Mouse (Mus musculus): Measurements from ENCODE around the gene Pdzk1ip1. TPM values are rescaled to one million over a fixed set of nuclear protein-coding genes. Genes with fewer than 3 reads are reported as not detected.

Gene Pdzk1ip1
- polyA plus RNA-seq (2016; fragmentation: Nextera tagmentation; extraction: Ambion mirVana) = 11.8 and 12.9 TPM in 2 replicates

DNA sequence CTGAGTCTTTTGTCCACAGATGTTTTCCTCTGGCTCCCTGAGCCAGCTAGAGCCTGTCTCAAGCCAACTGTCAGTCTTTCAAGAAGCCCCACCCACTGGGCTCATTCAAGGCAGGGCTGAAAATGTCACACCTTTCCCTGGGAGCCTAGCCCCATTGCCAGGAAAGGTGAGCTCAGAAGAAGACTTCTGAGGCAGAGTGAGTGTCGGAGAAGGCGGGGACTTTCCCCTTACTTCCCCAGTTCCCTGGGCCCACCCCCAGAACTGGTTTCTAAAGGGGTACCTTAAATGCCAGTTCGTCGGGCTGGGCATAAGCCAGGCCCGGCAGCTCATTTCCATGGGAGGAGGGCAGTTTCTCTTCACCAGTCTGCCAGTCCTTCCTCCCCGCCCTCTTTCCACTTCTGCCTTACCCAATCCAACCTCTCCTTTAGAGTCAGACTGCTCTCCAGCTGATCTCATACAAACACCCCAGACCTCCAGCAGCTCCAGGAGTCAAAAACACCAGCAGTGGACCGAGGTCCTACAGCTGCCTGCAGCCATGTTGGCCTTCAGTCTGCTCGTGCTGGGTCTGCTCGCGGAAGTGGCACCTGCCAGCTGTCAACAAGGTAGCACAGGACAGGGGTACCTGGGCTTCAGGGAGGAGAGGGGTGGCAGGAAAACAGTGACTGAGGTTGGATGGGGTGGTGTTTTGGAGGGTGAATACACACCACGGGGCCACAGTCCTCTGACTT is at the start of gene Pdzk1ip1:
Gene Pdzk1ip1 (plus strand): TSS at position 98 of the 728 bp plus-strand sequence.
- no peak within 1 kb of the TSS for H3K27ac ChIP-seq (replicated peaks)
- no peak within 1 kb of the TSS for H3K4me2 ChIP-seq (replicated peaks)
- H3K4me1 ChIP-seq = no peaks in the 10 kb centered on the region
- ATAC-seq (ENCODE audit: low FRiP score, low read depth) = no peak
- peaks cover 31% of the 10 kb centered on the region for H3K27me3 ChIP-seq
- 32% methylated on average over 11 of the region's 11 CpGs for WGBS
- H3K4me3 ChIP-seq = no peak within 1 kb of the TSS
- no peaks in the 10 kb centered on the region for H3K36me3 ChIP-seq
- no peaks in the 10 kb centered on the region for H3K9me3 ChIP-seq
- H3K9ac ChIP-seq (replicated peaks) = no peak within 1 kb of the TSS

GRCm38 (mm10) chr4:115045621-115046020 is 42.9 kb upstream of the Pdzk1ip1 start:
- H3K4me1 ChIP-seq = no peaks in the 10 kb centered on the region
- no peak overlapping the region for H3K4me2 ChIP-seq (replicated peaks)
- peaks cover 33% of the 10 kb centered on the region for H3K27me3 ChIP-seq
- no peak overlapping the region for H3K4me3 ChIP-seq
- H3K36me3 ChIP-seq = peaks cover 20% of the 10 kb centered on the region
- H3K9me3 ChIP-seq = no peaks in the 10 kb centered on the region
- no peak overlapping the region for H3K27ac ChIP-seq (replicated peaks)
- no peak for ATAC-seq (ENCODE audit: low FRiP score, low read depth)
- no peak overlapping the region for H3K9ac ChIP-seq (replicated peaks)
- 79% methylated on average over 3 of the region's 3 CpGs for WGBS

GRCm38 (mm10) chr4:115047750-115048149 is 40.8 kb upstream of the Pdzk1ip1 start:
- Histone ChIP-seq H3K4me1 (0 out of 2 replicates have a peak, but pooled peaks cover 4% of the 10 kb centered on the region), H3K27me3 (peaks cover 55% of the 10 kb centered on the region), H3K36me3 (no peaks in the 10 kb centered on the region), H3K9ac (replicated peaks) (no peak overlapping the region), H3K9me3 (no peaks in the 10 kb centered on the region), H3K4me2 (replicated peaks) (no peak overlapping the region), H3K27ac (replicated peaks) (no peak overlapping the region), H3K4me3 (no peak overlapping the region)
- WGBS = 4% methylated on average over 5 of the region's 5 CpGs
- no peak for ATAC-seq (ENCODE audit: low FRiP score, low read depth)

DNA sequence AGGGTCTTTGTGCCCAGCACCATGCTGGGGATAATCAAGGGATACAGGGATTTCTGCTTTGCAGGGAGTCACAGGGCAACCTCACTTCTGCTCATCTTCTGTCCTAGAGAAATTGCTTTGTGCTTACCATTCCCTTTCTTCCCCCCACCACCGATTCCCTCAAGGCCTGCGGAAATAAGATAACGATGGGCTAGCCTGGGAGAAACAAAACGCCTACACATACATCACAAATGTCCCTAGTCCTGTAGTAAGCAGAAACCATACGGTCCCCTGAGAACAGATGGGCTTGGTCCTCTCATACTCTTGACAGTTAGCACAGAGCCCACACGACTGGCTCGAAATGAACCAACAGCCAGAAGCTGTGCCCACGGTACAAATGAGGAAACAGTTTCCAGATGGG is 40.3 kb upstream of the Pdzk1ip1 start:
- no peak overlapping the region for H3K4me2 ChIP-seq (replicated peaks)
- 0 out of 2 replicates have a peak, but pooled peaks cover 4% of the 10 kb centered on the region for H3K4me1 ChIP-seq
- H3K27me3 ChIP-seq = peaks cover 59% of the 10 kb centered on the region
- H3K27ac ChIP-seq (replicated peaks) = no peak overlapping the region
- no peaks in the 10 kb centered on the region for H3K36me3 ChIP-seq
- H3K4me3 ChIP-seq = no peak overlapping the region
- WGBS = 74% methylated on average over 8 of the region's 8 CpGs
- ATAC-seq (ENCODE audit: low FRiP score, low read depth) = no peak
- H3K9me3 ChIP-seq = no peaks in the 10 kb centered on the region
- H3K9ac ChIP-seq (replicated peaks) = no peak overlapping the region

DNA sequence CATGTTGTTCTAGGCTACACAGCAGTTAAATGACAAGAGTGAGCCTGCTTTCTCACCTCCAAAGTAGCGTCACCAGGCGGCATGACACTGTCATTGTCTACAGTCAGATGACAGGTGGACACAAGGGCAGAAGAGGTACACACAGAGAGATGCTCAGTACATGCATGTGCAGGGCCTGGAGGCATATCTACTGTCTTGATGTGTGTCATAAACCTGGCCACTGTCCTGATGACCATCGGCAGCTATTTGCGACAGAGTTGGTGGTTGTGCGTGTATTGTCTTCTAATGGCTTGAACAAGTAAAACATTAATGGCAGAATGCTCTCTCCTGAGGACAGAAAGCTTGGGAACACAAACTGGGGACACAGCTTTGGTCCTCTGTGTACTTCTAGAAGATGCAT is 37.3 kb upstream of the Pdzk1ip1 start:
- WGBS = 80% methylated on average over 5 of the region's 5 CpGs
- Histone ChIP-seq H3K36me3 (no peaks in the 10 kb centered on the region), H3K4me2 (replicated peaks) (no peak overlapping the region), H3K9ac (replicated peaks) (no peak overlapping the region), H3K9me3 (no peaks in the 10 kb centered on the region), H3K27ac (replicated peaks) (no peak overlapping the region), H3K4me3 (no peak overlapping the region), H3K4me1 (peaks cover 6% of the 10 kb centered on the region; the same call in 1 of the 2 replicates), H3K27me3 (peaks cover 88% of the 10 kb centered on the region)
- no peak for ATAC-seq (ENCODE audit: low FRiP score, low read depth)

GRCm38 (mm10) chr4:115052343-115053005 is 36.0 kb upstream of the Pdzk1ip1 start:
- H3K36me3 ChIP-seq = no peaks in the 10 kb centered on the region
- WGBS = under 1% methylated on average over 36 of the region's 36 CpGs
- peak overlapping the region; percentile 30 for H3K4me3 ChIP-seq
- H3K27ac ChIP-seq (replicated peaks) = peak overlapping the region; percentile 52; the same call in 1 of the 2 replicates
- H3K4me1 ChIP-seq = peaks cover 18% of the 10 kb centered on the region
- no peaks in the 10 kb centered on the region for H3K9me3 ChIP-seq
- H3K27me3 ChIP-seq = peaks cover 97% of the 10 kb centered on the region
- peak; percentile 13; the same call in 1 of the 2 replicates for ATAC-seq (ENCODE audit: low FRiP score, low read depth)
- peak overlapping the region; percentile 51 for H3K4me2 ChIP-seq (replicated peaks)
- H3K9ac ChIP-seq (replicated peaks) = peak overlapping the region; percentile 44

DNA sequence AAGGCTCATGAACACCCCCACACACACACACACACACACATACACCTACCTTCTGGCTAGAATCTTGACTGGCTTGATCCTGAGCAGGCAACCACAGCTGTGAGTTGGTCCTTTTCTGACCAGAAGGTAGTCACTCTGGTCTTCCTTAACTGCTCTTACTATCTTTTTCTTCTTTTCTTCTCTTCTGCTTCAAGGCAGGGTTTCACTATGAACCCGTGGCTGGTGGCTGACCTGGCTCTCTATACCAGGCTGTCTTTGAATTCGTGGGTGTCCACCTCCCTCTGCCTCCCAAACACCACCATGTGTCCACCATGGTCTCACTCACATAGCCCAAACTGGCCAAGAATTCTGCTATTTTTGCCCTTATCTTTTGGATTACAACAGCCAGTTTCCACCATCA is 33.5 kb upstream of the Pdzk1ip1 start:
- H3K4me1 ChIP-seq = peaks cover 19% of the 10 kb centered on the region
- ATAC-seq (ENCODE audit: low FRiP score, low read depth) = no peak
- no peak overlapping the region for H3K4me2 ChIP-seq (replicated peaks)
- no peaks in the 10 kb centered on the region for H3K36me3 ChIP-seq
- WGBS = 9% methylated on average over 2 of the region's 2 CpGs
- H3K9me3 ChIP-seq = no peaks in the 10 kb centered on the region
- H3K9ac ChIP-seq (replicated peaks) = no peak overlapping the region
- H3K27me3 ChIP-seq = peaks cover 96% of the 10 kb centered on the region
- no peak overlapping the region for H3K4me3 ChIP-seq
- H3K27ac ChIP-seq (replicated peaks) = no peak overlapping the region

DNA sequence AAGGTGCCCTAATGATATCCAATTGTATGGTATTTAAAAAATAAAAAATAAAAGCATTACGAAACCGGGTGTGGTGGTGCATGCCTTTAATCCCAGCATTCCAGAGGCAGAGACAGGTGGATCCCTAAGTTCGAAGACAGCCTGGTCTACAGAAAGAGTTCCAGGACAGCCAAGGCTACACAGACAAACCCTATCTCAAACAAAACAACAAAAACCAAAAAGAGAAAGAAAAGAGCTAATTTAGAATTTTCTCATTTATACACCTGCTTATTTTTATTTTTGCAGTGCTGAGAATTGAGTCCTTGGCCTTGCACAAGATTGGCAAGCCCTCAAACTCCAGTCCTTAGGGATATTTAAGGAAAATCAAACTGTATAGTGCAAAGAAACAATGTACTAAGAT is 32.8 kb upstream of the Pdzk1ip1 start:
- H3K4me3 ChIP-seq = peak overlapping the region; percentile 37; the same call in 1 of the 2 replicates
- H3K36me3 ChIP-seq = no peaks in the 10 kb centered on the region
- no peak overlapping the region for H3K9ac ChIP-seq (replicated peaks)
- no peak for ATAC-seq (ENCODE audit: low FRiP score, low read depth)
- H3K9me3 ChIP-seq = no peaks in the 10 kb centered on the region
- WGBS = 10% methylated on average over 3 of the region's 3 CpGs
- peak overlapping the region; percentile 81 for H3K27ac ChIP-seq (replicated peaks)
- peak overlapping the region; percentile 51; the same call in 1 of the 2 replicates for H3K4me2 ChIP-seq (replicated peaks)
- H3K27me3 ChIP-seq = peaks cover 97% of the 10 kb centered on the region
- peaks cover 19% of the 10 kb centered on the region for H3K4me1 ChIP-seq

DNA sequence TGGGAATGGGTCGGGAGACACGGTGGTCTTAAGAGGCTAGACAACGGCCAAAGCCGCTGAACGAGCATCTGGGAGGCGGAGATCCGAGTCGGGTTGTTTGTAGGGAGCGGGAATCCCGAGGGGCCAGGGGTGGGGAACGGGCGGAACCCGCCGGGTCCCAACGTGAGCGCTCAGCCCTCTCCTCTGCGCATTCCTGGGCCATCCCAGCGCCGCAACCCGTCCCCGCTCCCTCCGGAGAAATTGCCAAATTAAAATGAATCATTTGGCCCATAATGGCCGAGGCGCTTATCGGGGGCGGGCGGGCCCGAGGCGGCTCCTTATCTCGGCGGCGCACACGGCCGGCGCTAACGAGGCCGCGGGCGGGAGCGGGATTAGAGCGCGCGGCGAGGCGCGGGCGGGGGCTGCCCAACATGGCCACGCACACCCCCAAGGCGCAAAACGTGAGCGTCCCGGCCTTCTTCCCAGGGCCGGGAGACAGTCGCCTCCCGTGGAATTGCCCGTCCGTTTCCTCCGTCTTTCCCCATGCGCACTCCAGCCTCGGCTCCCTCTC is 32.1 kb upstream of the Pdzk1ip1 start, which contains the start of gene Tal1:
Gene Tal1 (plus strand): TSS at position 56 of the 550 bp plus-strand sequence.
- peaks cover 19% of the 10 kb centered on the region for H3K4me1 ChIP-seq
- H3K9ac ChIP-seq (replicated peaks) = peak within 1 kb of the TSS; percentile 28; the same call in 1 of the 2 replicates
- H3K9me3 ChIP-seq = no peaks in the 10 kb centered on the region
- peak within 1 kb of the TSS; percentile 37 for H3K4me3 ChIP-seq
- H3K27me3 ChIP-seq = peaks cover 95% of the 10 kb centered on the region
- H3K27ac ChIP-seq (replicated peaks) = peak within 1 kb of the TSS; percentile 81
- no peaks in the 10 kb centered on the region for H3K36me3 ChIP-seq
- H3K4me2 ChIP-seq (replicated peaks) = peak within 1 kb of the TSS; percentile 51
- peak; percentile 69 for ATAC-seq (ENCODE audit: low FRiP score, low read depth)
- 1% methylated on average over 60 of the region's 60 CpGs for WGBS

GRCm38 (mm10) chr4:115056921-115057673 is 31.4 kb upstream of the Pdzk1ip1 start:
- Histone ChIP-seq H3K9me3 (no peaks in the 10 kb centered on the region), H3K9ac (replicated peaks) (peak overlapping the region; percentile 47), H3K4me2 (replicated peaks) (peak overlapping the region; percentile 51), H3K27ac (replicated peaks) (peak overlapping the region; percentile 81), H3K36me3 (no peaks in the 10 kb centered on the region), H3K4me3 (peak overlapping the region; percentile 37), H3K27me3 (peaks cover 95% of the 10 kb centered on the region), H3K4me1 (peaks cover 19% of the 10 kb centered on the region)
- under 1% methylated on average over 46 of the region's 48 CpGs for WGBS
- peak; percentile 72 for ATAC-seq (ENCODE audit: low FRiP score, low read depth)

DNA sequence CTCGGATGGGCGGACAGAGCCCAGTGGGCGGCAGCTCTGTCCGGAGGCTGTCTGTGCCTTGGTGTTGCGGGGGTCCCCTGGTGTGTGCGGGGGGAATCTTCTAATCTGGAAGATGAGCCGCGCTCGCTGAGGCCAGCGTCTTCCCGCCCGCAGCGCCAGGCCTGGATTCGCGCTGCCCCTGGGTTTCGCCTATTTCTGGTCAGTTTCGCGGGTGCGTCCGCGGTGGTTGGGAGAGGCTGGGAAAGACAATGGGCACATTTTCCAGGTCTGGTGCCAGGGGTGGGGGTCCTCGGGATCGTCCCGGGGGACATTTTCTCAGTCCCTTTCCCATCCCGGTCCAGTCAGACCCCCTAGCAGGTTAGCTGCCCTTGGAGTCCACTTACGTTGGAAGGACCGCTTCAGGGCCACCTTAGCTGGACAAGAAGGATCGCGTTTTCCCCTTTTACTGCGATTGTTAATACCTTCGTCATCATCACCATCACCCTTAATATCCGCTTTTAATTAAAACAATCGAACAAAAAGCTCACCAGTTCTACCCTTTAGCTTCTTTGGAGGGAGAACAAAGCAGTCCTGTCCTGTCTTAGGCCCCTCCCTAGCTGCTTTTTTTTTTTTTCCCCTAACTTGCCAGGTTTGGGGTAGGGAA is 30.7 kb upstream of the Pdzk1ip1 start:
- Histone ChIP-seq H3K4me1 (peaks cover 19% of the 10 kb centered on the region), H3K9ac (replicated peaks) (peak overlapping the region; percentile 47), H3K9me3 (no peaks in the 10 kb centered on the region), H3K4me3 (peak overlapping the region; percentile 37), H3K27me3 (peaks cover 95% of the 10 kb centered on the region), H3K4me2 (replicated peaks) (peak overlapping the region; percentile 51), H3K36me3 (no peaks in the 10 kb centered on the region), H3K27ac (replicated peaks) (peak overlapping the region; percentile 81)
- 2% methylated on average over 33 of the region's 33 CpGs for WGBS
- ATAC-seq (ENCODE audit: low FRiP score, low read depth) = peak; percentile 39
